Mouse (Mus musculus): Measurements from ENCODE around the gene Vkorc1.

DNA sequence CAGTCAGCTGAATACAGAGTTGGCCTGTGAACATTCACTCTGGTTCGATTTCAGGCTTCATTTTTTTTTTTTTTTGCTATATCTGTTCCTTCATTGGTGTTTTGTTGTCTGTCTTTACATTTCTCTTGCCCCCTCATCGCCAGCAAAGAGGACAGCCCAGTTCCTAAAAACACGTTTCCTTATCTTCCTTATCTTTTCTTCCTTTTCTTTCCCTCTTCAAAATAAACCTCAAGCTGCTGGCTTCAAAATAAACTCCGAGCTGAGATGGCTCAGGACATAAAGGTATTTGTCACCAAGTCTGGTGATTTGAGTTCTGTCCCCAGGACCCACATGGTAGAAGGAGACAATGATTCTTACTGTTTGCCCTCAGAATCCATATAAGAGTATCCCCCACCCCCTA, 17.5 kb upstream of the Vkorc1 start:
- no peak for TF ChIP-seq CTCF (IDR thresholded peaks at IDR 0.05; ENCODE audit: low read depth, low read length)
- no peak for TF ChIP-seq POLR2A (IDR thresholded peaks at IDR 0.05; ENCODE audit: extremely low read depth, insufficient read depth, low read length)

Measured in liver, adult 2 months (tissue).